Mouse (Mus musculus) adrenal gland (tissue): ENCODE measurements at regions not wholly inside any gene's neighbourhood (a gene's known extent, or its start where the extent isn't known, plus 50 kb on each side); places are given as distances from the start of the nearest gene placed in this dataset.

Source experiments
- intact Hi-C: fragments of 180-260 bp; cut with DNase I; formaldehyde crosslinking; loops from one replicate; pipeline ENCODE4 v1.15.1; 2025

GRCm38 (mm10) chr4:139907366-139907765 lies 60.5 kb downstream of the Klhdc7a start:
- intact Hi-C loops, result no loop called here

- intact Hi-C loops, result no loop called here
These were observed 61.6 kb downstream of the Klhdc7a start for GRCm38 (mm10) chr4:139906176-139906575.

GRCm38 (mm10) chr4:139905093-139905783 lies 62.6 kb downstream of the Klhdc7a start:
- intact Hi-C loops, result no loop called here

DNA sequence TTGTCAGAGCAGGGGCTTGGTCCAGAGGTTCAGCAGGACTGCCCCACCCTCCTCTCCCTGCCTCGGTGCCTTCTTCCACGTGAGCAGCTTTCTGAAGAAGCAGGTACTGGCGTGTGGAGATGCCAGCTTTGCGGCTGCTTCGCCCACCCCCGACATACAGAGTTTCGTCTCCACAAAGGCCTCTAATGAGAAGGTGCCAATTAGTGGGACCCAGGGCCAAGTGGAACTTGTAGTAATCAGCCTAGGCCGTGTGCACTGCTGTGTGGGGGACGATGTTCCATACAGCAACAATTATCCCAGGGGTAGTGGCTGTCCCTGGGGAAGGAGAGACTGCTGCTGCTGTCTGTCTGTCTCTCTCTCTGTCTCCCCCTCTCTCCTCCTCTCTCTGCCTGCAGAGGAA lies 66.6 kb upstream of the Pax7 start:
- intact Hi-C loops, result no loop called here

- intact Hi-C loops, result no loop called here
These were observed 66.1 kb upstream of the Pax7 start for GRCm38 (mm10) chr4:139899410-139899809.

DNA sequence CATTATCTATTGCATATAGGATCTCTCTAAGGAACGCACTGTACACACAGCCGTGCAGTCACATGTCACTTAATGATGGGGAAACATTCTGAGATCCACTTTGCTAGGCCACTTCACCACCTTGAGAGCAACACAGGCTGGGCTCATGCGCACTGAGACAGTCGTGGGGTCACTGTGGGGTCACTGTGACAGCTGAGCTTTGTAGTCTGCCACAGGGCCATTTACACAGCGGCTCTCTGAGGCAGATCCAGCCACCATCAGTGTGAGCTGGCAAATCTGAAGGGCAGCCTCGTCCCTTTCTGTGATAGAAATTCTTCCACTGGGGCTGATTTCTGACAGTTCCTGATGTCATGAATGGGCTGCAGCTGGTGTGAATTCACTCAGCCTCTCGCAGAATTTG lies 59.4 kb upstream of the Pax7 start:
- intact Hi-C loops, result no loop called here

DNA sequence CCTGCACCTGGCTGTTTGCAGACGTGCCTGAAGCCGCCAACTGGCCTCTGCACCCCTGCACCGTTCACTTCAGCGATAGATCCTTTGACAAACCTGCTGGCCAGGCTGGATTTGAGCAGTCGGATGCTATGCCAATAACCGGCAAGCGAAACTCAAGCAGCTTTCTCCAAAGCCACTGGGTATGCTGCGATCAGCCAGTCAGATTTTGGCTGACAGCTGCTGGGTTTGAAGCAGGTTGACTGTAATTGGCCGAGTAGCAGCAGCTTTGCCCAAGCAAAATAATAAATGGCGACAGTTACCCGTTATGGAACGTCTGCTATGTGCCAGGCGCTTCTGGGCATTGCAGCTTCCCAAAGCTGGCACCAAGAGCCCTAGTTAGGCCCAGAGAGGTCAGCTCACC lies 55.7 kb upstream of the Pax7 start:
- intact Hi-C loops, result loop anchor here (10.0 kb wide), 1 partner anchor 146 kb away; no protein-coding TSS in a partner anchor
